Mouse (Mus musculus): ENCODE data around the gene Pola2. TPM values are rescaled to one million over a fixed set of nuclear protein-coding genes. Genes with fewer than 3 reads are reported as not detected.

Pola2 gene
- total RNA-seq, 2 experiments from 2014 or later = 21.1 TPM

DNA sequence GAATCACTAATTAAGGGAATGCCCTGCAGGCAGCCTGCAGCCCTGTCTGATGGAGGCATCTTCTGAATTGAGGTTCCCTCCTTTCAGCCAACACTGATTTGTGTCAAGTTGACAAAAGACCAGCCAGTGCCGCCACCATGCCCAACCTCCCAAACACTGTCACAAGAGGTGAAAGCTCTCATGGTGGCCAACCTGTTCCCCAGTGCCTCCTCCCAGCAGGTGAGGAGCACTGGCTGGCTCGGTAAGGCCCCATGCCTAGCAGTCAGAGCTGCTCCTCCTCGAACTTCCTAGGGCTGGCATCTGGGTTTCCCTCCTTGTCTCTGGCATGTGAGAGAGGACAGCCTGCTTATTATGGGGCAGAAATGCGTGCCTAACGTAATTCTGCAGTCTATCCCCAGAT, 24.3 kb downstream of the Pola2 start:
- DNase-seq = no peak
- intact Hi-C loops (cut with DNase I) = loop anchor here (2.0 kb wide), 1 partner anchor 15 kb away; the partner anchor contains the start of gene Cdc42ep2

DNA sequence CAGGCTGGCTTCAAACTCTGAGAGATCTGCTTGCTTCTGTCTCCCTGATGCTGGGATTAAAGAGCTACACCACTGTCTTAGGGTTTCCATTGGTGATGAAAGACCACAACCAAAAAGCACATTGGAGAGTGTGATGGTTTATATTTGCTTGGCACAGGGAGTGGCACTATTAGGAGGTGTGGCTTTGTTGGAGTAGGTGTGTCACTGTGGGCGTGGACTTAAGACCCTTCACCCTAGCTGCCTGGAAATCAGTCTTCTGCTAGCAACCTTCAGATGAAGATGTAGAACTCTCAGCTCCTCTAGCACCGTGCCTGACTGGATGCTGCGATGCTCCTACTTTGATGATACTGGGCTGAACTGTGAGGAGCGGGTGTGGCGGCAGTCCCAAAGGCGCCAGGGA, 25.5 kb downstream of the Pola2 start:
- intact Hi-C loops (cut with DNase I) = no loop called here

DNA sequence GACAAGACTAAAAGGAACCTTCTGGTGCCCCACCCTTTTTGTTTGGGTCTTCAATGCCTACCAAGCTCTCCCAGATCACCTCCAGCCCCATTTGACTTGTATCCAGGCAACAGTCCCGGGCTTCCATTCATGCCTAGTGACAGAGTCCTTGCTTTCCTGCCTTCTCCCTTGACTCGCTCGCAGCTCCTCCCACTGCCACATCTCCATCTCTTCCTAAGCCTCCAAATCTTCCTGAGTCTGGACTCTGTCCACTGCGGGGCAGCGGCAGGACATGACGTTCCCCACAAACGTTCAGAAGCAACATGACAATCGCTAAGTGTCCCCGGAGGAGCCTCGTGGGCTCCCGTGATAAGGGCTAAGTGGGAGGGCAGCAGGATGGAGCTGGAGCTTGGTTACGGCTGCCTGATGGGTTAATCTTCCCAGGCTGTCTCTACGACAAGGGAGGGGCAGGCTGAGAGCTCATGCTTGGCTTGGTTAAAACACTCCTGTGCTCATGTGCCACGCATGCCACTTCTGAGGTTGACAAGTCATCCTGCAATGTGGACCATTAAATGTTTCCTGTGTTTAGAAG, 26.1 kb downstream of the Pola2 start:
- DNase-seq = peak in 1 of 2 experiments; percentile 46
- intact Hi-C loops (cut with DNase I) = no loop called here

More for the DNA sequence above, 25.5 kb downstream of the Pola2 start:
- no peak for DNase-seq

DNA sequence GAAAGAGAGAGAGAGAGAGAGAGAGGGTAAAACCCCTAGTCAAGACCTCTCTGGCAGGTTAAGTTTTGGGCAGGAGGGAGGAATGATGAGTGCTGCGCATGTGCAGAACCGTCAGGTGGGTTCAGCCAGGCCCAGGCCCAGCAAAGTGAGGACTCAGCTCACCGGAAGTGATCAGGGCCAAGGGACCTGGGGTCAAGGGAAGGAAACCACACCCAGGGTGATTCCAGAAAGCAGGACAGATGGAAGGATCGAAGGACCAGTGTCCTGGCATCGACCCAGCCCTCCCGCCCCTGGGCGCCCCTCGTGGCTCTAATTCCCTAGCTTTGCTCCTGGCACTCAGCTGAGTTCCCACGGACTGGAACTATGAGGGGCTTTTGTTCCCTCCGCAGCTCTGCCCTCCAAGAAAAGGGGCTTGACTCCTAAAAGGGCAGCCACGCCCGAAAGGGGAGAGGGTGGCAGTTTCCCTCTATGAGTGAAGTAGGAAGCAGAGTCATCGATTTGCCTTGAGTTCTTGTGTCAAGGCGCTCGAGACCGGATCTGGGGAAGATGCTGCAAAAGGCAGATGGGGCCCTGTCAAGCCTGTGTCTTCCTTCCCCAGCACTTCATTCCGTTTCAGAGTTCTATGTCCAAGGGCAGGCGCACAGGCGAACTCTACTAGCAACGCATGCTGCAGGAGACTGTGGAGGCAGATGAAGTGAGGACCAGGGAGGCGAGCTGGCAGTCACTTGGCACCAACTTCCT, 26.7 kb downstream of the Pola2 start:
- intact Hi-C loops (cut with DNase I) = no loop called here
- DNase-seq = no peak

DNA sequence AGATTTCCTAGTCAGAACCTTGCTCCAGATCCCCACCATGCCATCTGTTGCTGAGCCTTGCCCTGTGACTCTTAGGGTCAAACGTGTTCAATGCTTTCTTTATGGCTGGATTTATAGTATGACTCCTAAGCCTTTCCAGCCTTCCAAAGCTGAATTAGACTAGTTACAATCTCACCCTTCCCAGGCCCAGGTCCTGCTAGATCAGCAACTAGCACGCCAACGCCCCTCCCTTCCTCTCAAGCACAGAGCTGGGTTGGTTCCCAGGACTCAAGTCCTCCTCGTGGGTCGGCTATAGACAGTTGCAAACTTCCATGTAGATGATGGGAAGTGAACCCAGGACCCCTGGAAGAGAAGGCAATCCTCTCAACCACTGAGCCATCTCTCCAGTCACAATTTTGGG, 28.3 kb downstream of the Pola2 start:
- peak; percentile 61 to 64 for DNase-seq

DNA sequence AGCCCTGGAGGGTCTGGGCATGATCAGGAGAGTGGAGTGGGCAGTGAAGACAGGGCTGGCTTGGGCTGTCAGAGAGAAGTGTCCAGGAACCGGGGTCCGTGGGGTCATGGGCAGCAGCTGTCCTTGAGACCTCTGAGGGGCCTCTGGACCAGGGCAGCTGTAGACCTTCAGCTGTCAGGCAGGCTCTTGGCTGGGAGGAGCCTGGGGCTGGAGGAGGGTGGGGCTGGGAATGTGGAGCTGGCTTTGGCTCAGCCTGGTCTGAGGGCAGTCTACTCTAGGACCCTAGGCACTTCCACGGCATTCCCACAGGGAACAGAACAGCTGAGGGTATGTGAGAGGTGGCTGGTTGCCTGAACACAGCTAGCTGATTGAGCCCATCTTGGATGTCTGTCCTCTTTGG, 28.7 kb downstream of the Pola2 start:
- intact Hi-C loops (cut with DNase I) = no loop called here
- DNase-seq = peak; percentile 77 to 81

More for the DNA sequence above, 28.3 kb downstream of the Pola2 start:
- intact Hi-C loops (cut with DNase I) = no loop called here

DNA sequence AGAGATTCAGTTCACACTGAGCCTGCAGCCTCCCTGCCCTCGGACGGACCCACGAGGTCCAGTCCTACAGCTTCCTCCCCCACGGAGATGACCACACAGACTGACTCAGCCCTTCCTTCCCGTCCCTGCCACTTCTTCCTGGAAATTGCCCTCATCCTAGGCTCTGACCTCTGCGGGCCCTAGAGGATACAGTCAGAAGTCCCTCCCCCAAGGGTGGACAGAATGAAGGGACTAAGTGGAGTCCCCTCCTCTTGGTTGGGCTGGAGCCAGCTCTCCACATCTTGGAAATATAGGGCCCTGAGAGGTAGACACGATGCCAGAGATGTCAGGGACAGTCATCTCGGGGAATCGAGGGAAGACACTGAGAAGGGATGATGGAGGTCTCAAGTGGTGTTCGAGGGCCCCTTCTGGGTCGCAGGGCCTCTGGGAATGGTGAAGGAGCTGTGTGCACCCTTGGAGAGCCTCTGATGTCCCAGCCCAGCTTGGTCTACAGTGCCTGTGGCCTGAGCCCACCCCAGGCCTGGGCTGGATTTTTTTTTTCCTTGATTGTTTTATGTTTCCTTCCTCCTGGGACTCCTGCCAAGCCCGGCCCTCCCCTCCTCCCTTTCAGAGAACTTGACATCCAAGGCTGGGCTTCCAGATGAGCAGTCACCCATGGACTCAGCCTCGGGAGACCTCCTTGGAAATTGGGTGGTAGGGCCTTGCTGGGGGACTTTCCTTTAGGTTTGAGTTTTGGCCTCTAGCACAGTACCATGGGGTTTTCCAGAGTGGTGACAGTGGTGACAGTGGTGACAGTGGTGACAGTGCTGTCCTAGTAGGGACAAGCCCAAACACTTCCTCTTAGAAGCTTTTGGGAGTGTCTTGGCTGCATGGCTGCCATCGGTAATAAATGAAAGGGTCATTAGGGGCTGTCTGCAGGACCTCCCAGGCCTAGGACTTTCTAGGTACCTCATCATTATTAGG, 34.1 kb downstream of the Pola2 start:
- peak; percentile 81 for DNase-seq
- intact Hi-C loops (cut with DNase I) = no loop called here

DNA sequence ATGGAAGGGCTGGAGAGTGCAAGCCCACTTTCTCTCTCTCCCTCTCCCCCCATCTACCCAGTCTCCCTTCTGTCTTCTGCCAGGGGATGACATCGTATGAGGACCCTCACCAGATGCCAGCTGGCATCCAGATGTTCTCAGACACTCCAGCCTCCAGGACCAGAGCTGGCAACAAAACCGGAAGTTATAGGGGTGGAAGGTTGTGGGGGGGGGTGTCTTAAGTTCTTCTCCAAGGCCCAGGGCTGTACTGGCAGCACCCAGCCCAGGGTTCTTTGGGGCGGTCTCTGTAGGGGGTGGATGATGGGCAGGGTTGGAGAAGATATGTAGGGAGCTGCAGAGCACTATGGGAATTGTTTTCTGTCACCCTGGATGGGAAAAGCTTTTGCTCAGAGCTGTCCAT, 35.5 kb downstream of the Pola2 start:
- intact Hi-C loops (cut with DNase I) = no loop called here
- no peak for DNase-seq

DNA sequence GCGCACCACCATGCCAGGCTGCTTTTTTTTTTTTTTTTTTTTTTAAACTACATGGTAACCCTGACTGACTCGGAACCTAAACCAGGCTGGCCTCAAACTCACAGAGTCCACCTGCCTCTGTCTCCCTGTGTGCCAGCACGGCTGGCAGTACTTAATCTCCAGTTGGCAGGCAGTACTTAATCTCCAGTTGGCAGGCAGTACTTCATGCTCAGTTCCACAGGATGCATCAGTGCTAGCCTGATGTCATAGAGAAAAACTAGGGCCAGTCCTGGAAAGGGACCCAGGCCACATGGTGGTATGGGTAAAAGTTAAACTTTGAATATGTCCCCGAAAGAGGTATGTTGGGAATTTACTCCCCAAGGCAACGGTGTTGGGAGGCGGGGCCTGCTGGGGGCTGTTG, 35.9 kb downstream of the Pola2 start:
- DNase-seq = no peak
- intact Hi-C loops (cut with DNase I) = no loop called here

DNA sequence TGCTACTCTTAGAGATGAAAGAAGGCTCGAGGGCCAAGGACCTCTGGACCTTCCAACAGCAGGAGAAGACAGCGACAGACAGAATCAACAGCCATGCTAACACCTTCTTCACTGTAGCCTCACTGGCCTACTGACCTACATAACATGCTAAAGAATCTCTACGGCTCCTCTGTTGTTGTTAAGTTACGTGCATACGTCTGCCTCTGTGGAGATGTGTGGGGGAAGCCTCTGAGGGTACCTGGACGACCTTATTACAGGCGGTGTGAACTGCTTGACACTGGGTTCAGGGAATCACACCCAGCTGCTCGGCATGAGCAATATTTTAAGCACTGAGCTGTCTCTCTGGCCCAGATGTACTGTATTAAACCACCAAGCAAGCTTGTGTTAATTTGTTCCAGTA, 36.5 kb downstream of the Pola2 start:
- no peak for DNase-seq
- intact Hi-C loops (cut with DNase I) = no loop called here

DNA sequence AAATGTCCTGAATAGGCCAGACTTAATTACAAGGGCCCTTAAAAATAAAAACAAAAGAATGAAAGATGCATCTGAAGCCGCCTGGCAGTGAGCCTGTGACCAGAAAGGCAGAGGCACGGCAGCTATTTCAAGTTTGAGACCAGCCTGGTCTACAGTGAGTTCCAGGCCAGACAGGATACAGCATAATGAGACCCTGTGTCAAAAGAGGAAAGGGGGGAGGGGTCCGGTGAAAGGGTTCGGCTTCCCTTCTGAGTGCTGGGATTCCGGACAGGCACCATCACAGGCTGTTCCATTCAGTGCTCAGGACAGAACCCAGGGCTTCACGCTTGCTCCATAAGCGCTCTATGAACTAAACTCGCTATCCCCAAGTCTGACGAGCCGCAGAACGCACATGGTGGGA, 37.0 kb downstream of the Pola2 start:
- DNase-seq = peak in 1 of 2 experiments; percentile 24

DNA sequence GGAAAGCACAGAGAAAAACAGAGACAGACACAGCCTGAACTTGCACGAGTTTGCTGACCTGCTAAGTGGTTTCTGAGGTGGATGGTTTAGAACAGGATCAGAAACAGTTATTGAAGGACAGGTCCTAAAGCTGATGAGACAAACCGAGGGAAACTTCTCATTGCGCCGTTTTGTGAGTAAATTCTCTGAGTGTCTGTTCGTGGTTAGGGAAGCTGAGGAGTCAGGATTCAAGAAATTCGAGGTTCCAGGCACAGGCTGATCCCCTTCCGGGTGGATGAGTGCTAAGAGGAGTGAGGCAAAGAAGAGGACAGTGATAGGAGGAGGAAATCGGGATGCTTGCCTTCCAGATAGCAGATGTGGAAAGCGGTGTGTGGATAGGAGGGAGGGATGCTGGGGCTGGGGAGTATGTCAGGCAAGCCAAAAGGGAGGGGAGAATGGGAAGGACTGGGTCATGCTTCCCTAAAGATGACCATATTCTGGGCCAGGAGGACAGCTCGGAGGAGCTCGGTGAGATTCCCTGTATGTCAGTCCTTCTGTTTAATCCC, 38.6 kb downstream of the Pola2 start:
- intact Hi-C loops (cut with DNase I) = loop anchor here (2.0 kb wide), 1 partner anchor 15 kb away; no protein-coding TSS in a partner anchor

More for the DNA sequence above, 37.0 kb downstream of the Pola2 start:
- intact Hi-C loops (cut with DNase I) = no loop called here

DNA sequence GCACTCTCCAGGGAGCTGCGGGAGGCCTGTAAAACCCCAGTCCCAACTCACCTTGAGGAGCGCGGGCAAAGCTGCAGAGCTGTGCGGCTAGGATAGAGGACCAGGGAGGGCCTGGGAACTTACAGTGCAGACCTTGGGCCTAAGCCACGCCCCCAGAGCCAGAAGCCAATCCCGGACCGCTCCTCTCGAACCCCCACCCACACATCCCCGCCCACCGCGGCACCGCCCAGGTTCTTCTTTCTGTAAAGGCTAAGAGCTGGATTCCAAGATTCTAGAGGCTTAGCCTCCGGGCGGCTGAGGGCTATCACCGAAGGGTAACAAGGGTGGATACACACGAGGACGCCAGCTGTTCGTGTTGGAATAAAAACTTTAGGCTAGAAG, 39.3 kb downstream of the Pola2 start, which contains the start of gene Cdc42ep2:
TSS of gene Cdc42ep2 (minus strand) at position 104 of the 381 bp plus-strand sequence.
- intact Hi-C loops (cut with DNase I) = loop anchor here (1.0 to 2.0 kb wide), 2 partner anchors 16 to 32 kb away; no protein-coding TSS in a partner anchor
- DNase-seq = peak; percentile 97 to 98

More for the DNA sequence above, 38.6 kb downstream of the Pola2 start:
- DNase-seq = peak; percentile 30 to 43

DNA sequence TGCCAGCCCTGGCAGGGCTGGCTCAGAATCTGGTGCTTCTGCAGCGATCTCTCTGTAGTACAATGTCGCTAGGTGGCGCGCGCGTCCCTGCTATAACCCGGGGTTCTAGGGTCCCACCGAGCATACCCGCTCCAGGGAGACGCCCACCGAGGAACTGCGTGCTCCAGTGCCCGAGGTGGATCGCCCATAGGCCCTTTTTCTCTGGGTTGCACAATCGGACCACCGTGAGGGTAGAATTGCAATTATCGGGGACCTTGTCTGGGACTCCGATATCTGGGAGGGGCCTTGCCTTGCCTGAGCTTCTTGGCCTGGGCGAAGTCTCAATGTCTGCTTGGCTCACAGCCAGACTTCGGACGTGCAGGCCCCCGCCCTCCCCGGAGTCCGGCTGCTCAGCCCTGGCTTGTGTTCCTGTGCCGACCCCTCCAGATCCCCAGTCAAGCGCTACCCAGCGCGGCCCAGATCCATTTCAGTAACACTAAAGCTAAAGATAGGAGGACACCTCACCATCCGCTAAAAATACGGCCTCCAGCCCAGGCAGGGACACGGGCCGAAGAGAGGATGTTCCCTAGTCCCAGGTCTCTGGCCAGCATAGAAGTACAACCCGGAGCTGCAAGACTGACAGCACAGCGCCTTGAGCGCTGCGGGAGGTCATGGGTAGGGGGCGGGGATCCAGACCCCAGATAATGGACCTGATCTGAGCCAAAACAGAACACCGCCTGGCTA, 39.9 kb downstream of the Pola2 start:
- DNase-seq = peak; percentile 95 to 97
- intact Hi-C loops (cut with DNase I) = loop anchor here (1.0 to 2.0 kb wide), 2 partner anchors 17 to 32 kb away; no protein-coding TSS in a partner anchor

DNA sequence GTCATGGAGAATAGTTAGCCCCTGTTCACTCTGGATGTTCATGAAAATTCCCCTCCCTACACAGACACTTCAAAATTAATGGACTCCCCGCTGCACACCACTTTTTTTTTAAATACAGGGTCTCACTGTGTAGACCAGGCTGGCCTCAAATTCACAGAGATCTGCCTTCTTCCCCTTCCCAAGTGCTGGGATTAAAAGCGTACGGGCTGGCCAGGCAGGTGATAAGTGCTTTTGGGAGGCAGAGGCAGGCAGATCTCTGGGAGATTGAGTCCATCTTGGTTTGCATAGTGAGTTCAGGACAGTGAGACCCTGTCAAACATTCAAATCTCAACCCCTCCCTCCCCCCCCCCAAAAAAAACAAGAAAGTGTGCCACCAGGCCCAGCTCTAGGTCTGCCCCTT, 41.0 kb downstream of the Pola2 start:
- intact Hi-C loops (cut with DNase I) = no loop called here
- no peak for DNase-seq

DNA sequence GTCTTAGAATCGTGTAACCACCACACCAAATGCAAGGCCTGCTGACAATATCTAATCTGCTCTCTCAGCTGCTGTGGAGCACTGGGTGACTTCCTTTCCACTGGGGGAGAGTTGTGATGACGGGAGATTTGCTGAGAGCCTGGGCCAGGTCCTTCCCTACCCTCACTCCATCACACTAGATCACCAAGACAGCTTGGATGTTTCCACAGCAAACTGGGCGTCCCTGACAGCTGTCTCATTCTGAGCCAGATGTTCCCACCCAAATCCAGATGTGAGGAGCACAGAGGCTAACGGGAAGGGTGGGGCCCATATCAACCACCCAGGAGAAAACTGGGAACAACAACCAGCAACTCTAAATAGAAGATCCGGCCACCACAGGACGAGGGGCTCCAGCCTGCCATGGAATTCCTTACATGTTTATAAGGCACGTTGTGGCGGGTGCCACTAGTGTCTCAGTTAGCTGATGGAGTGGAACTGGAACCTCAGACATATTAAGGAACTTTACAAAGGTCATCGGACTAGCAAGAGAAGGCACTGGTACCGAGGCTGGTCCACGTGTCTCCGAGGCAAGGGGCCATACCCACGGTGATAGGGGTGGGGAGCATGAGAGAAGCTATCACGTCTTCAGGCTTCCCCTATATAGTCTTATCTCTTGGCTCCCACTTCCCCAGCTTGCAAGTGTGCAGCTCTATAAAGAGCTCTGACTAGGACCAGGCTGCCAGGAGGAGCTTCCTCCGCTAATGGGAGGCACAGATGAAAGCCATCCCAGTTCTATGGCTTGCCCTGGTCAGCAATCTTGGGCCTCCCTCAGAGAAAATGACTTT, 41.7 kb downstream of the Pola2 start:
- intact Hi-C loops (cut with DNase I) = no loop called here

DNA sequence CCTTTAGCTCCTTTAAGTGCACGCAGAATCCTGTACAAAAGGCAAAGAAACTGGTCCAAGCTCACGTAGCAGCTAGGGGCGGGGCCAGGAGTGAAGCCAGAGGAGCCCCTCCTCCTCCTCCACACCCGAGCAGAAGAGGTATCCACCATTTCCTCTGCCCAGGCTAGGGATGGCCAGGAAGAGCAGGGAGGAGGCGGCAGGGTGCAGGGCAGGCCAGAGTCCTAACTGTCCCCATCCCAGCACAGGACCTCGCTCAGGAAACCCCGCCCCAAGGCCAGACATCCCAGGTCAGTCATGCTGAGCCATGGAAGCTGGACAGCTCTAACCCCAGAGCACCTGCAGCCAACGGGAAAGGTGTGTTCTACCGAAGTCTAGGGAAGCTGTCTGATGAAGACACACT, 42.3 kb downstream of the Pola2 start:
- intact Hi-C loops (cut with DNase I) = loop anchor here (2.0 kb wide), 1 partner anchor 95 kb away; no protein-coding TSS in a partner anchor
- peak; percentile 30 to 38 for DNase-seq

More for the DNA sequence above, 41.7 kb downstream of the Pola2 start:
- peak; percentile 69 to 71 for DNase-seq

DNA sequence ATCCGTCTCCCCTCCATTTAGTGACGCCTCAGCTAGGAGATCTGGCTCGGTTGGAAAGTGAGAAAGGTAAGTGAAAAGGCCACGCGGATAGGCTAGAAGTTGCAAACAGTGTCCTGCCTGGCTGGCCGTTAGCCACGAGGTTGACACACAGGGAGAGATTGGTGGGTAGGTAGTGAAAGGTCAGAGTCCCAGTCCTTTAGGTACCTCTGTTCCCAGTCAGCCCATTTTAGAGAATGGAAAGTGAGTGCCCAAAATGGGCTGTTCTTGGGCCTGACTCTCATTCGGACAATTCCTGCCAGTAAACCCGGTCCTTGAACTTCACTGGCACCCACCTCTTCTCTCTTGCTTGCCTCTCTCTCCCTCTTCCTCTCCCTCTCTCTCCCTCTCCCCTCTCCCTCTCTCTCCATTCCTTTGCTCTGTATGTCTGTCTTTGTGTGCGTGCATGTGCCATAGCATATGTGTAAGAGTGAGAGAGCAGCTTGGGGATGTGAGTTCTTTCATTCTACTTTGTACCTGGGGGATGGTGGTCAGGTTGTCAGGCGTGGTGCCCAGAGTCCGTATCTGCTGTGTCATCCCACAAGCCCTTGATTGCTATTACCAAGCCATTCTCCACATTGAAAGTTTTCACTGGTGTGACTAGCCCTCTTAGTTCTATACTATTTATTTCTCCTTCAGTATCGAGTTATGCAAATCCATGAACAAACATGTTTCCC, 50.8 kb downstream of the Pola2 start, which contains the start of gene Dpf2:
TSS of gene Dpf2 (minus strand) at position 4 of the 713 bp plus-strand sequence.
- DNase-seq = no peak
- intact Hi-C loops (cut with DNase I) = no loop called here

Measured in heart, postnatal 10 days (tissue).